Mouse (Mus musculus): ENCODE measurements at regions not wholly inside any gene's neighbourhood (a gene's known extent, or its start where the extent isn't known, plus 50 kb on each side); places are given as distances from the start of the nearest gene placed in this dataset.

- Histone ChIP-seq H3K27me3 (ENCODE audit: insufficient read depth, low read length) (no peaks in the 10 kb centered on the region), H3K36me3 (ENCODE audit: insufficient read depth) (no peaks in the 10 kb centered on the region), H3K4me2 (no peak overlapping the region), H3K9me3 (ENCODE audit: low read depth, low read length) (no peaks in the 10 kb centered on the region), H3K27ac (ENCODE audit: low read depth) (no peak overlapping the region), H3K4me3 (ENCODE audit: low read depth, low read length) (no peak overlapping the region), H3K9ac (no peak overlapping the region), H3K4me1 (ENCODE audit: insufficient read depth) (no peaks in the 10 kb centered on the region)
- WGBS: 90% methylated on average over 4 of the region's 4 CpGs
- DNase-seq (no peak), ATAC-seq (ENCODE audit: insufficient read depth) (no peak)
- TF ChIP-seq CTCF (IDR thresholded peaks at IDR 0.05; ENCODE audit: low read depth): no peak
Measured at GRCm38 (mm10) chr12:107572586-107572985, 84.2 kb downstream of the 3110018I06Rik start.

GRCm38 (mm10) chr12:107579508-107579907 is 91.1 kb downstream of the 3110018I06Rik start:
- no peak overlapping the region for H3K27ac ChIP-seq (ENCODE audit: low read depth)
- no peak overlapping the region for H3K4me2 ChIP-seq
- no peak overlapping the region for H3K4me3 ChIP-seq (ENCODE audit: low read depth, low read length)
- H3K36me3 ChIP-seq (ENCODE audit: insufficient read depth): no peaks in the 10 kb centered on the region
- no peaks in the 10 kb centered on the region for H3K9me3 ChIP-seq (ENCODE audit: low read depth, low read length)
- H3K4me1 ChIP-seq (ENCODE audit: insufficient read depth): no peaks in the 10 kb centered on the region
- 57% methylated on average over 5 of the region's 5 CpGs for WGBS
- TF ChIP-seq CTCF (IDR thresholded peaks at IDR 0.05; ENCODE audit: low read depth): no peak
- ATAC-seq (ENCODE audit: insufficient read depth): no peak
- DNase-seq: no peak
- H3K9ac ChIP-seq: no peak overlapping the region
- H3K27me3 ChIP-seq (ENCODE audit: insufficient read depth, low read length): no peaks in the 10 kb centered on the region

- no peaks in the 10 kb centered on the region for H3K4me1 ChIP-seq (ENCODE audit: insufficient read depth)
- 28% methylated on average over 11 of the region's 11 CpGs for WGBS
- no peak overlapping the region for H3K9ac ChIP-seq
- H3K9me3 ChIP-seq (ENCODE audit: low read depth, low read length): no peaks in the 10 kb centered on the region
- H3K36me3 ChIP-seq (ENCODE audit: insufficient read depth): no peaks in the 10 kb centered on the region
- no peaks in the 10 kb centered on the region for H3K27me3 ChIP-seq (ENCODE audit: insufficient read depth, low read length)
- no peak overlapping the region for H3K4me2 ChIP-seq
- ATAC-seq (ENCODE audit: insufficient read depth) (no peak), DNase-seq (no peak)
- no peak overlapping the region for H3K4me3 ChIP-seq (ENCODE audit: low read depth, low read length)
- TF ChIP-seq CTCF (IDR thresholded peaks at IDR 0.05; ENCODE audit: low read depth): no peak
- H3K27ac ChIP-seq (ENCODE audit: low read depth): no peak overlapping the region
Measured at GRCm38 (mm10) chr12:107583151-107583720, 94.8 kb downstream of the 3110018I06Rik start.

GRCm38 (mm10) chr12:107585696-107586225 is 97.3 kb downstream of the 3110018I06Rik start:
- 74% methylated on average over 9 of the region's 9 CpGs for WGBS
- no peak overlapping the region for H3K27ac ChIP-seq (ENCODE audit: low read depth)
- DNase-seq: no peak
- H3K27me3 ChIP-seq (ENCODE audit: insufficient read depth, low read length): no peaks in the 10 kb centered on the region
- H3K4me2 ChIP-seq: no peak overlapping the region
- H3K9ac ChIP-seq: no peak overlapping the region
- no peaks in the 10 kb centered on the region for H3K36me3 ChIP-seq (ENCODE audit: insufficient read depth)
- no peaks in the 10 kb centered on the region for H3K4me1 ChIP-seq (ENCODE audit: insufficient read depth)
- H3K9me3 ChIP-seq (ENCODE audit: low read depth, low read length): no peaks in the 10 kb centered on the region
- H3K4me3 ChIP-seq (ENCODE audit: low read depth, low read length): no peak overlapping the region
- no peak for TF ChIP-seq CTCF (IDR thresholded peaks at IDR 0.05; ENCODE audit: low read depth)
- ATAC-seq (ENCODE audit: insufficient read depth): no peak

- H3K4me2 ChIP-seq: no peak overlapping the region
- no peak overlapping the region for H3K27ac ChIP-seq (ENCODE audit: low read depth)
- no peak overlapping the region for H3K9ac ChIP-seq
- H3K9me3 ChIP-seq (ENCODE audit: low read depth, low read length): no peaks in the 10 kb centered on the region
- no peak for DNase-seq
- H3K36me3 ChIP-seq (ENCODE audit: insufficient read depth): no peaks in the 10 kb centered on the region
- no peak overlapping the region for H3K4me3 ChIP-seq (ENCODE audit: low read depth, low read length)
- no peak for ATAC-seq (ENCODE audit: insufficient read depth)
- no peaks in the 10 kb centered on the region for H3K27me3 ChIP-seq (ENCODE audit: insufficient read depth, low read length)
- TF ChIP-seq CTCF (IDR thresholded peaks at IDR 0.05; ENCODE audit: low read depth): no peak
- no peaks in the 10 kb centered on the region for H3K4me1 ChIP-seq (ENCODE audit: insufficient read depth)
Measured at GRCm38 (mm10) chr12:107596236-107596635, 107.8 kb downstream of the 3110018I06Rik start.

- ATAC-seq (ENCODE audit: insufficient read depth) (no peak), DNase-seq (no peak)
- no peak for TF ChIP-seq CTCF (IDR thresholded peaks at IDR 0.05; ENCODE audit: low read depth)
- Histone ChIP-seq H3K4me2 (no peak overlapping the region), H3K4me3 (ENCODE audit: low read depth, low read length) (no peak overlapping the region), H3K9me3 (ENCODE audit: low read depth, low read length) (no peaks in the 10 kb centered on the region), H3K4me1 (ENCODE audit: insufficient read depth) (no peaks in the 10 kb centered on the region), H3K9ac (no peak overlapping the region), H3K36me3 (ENCODE audit: insufficient read depth) (no peaks in the 10 kb centered on the region), H3K27me3 (ENCODE audit: insufficient read depth, low read length) (no peaks in the 10 kb centered on the region), H3K27ac (ENCODE audit: low read depth) (no peak overlapping the region)
- 94% methylated on average over 5 of the region's 5 CpGs for WGBS
Measured at GRCm38 (mm10) chr12:107600576-107600975, 112.1 kb downstream of the 3110018I06Rik start.

- 45% methylated on average over 6 of the region's 6 CpGs for WGBS
- ATAC-seq (ENCODE audit: insufficient read depth): no peak
Measured at GRCm38 (mm10) chr12:107608966-107609365, 120.5 kb downstream of the 3110018I06Rik start.

More at GRCm38 (mm10) chr12:107608966-107609365, 120.5 kb downstream of the 3110018I06Rik start:
- Histone ChIP-seq H3K4me1 (ENCODE audit: insufficient read depth) (no peaks in the 10 kb centered on the region), H3K36me3 (ENCODE audit: insufficient read depth) (no peaks in the 10 kb centered on the region), H3K27me3 (ENCODE audit: insufficient read depth, low read length) (no peaks in the 10 kb centered on the region), H3K9me3 (ENCODE audit: low read depth, low read length) (no peaks in the 10 kb centered on the region), H3K9ac (no peak overlapping the region), H3K27ac (ENCODE audit: low read depth) (no peak overlapping the region), H3K4me2 (no peak overlapping the region), H3K4me3 (ENCODE audit: low read depth, low read length) (no peak overlapping the region)
- DNase-seq: no peak
- TF ChIP-seq CTCF (IDR thresholded peaks at IDR 0.05; ENCODE audit: low read depth): no peak
